Mouse (Mus musculus) heart, embryonic 13.5 days (tissue): ENCODE measurements at regions not wholly inside any gene's neighbourhood (a gene's known extent, or its start where the extent isn't known, plus 50 kb on each side); places are given as distances from the start of the nearest gene placed in this dataset.

ENCODE experiments used
- ATAC-seq: fragments of 200-750 bp; cut with Nextera tagmentation; 2 replicates; pipeline ENCODE4 v1.8.0; 2017; ENCODE audit warnings: moderate TSS enrichment; ENCODE audit not compliant: insufficient number of reproducible peaks, low FRiP score, low TSS enrichment; ENCODE audit errors: extremely low read depth
- H3K27ac ChIP-seq: fragments of 300-500 bp; sonication (generic); replicated peaks from 2 replicates; pipeline ENCODE4 v1.5.1; 2015; ENCODE audit warnings: moderate library complexity, mild to moderate bottlenecking, inconsistent platforms
- H3K27me3 ChIP-seq: fragments of 300-500 bp; sonication (generic); replicated peaks from 2 replicates; pipeline ENCODE4 v1.6.1; 2015; ENCODE audit warnings: mild to moderate bottlenecking, inconsistent platforms
- H3K36me3 ChIP-seq: fragments of 300-500 bp; sonication (generic); 2 replicates; pipeline ENCODE4 v1.6.1; 2015; ENCODE audit warnings: mild to moderate bottlenecking, inconsistent platforms
- H3K4me1 ChIP-seq: fragments of 300-500 bp; sonication (generic); 2 replicates; pipeline ENCODE4 v1.6.1; 2015; ENCODE audit warnings: inconsistent platforms
- H3K4me2 ChIP-seq: fragments of 300-500 bp; sonication (generic); 2 replicates; pipeline ENCODE4 v1.6.1; 2015; ENCODE audit warnings: inconsistent platforms, mild to moderate bottlenecking, moderate library complexity
- H3K4me3 ChIP-seq: fragments of 300-500 bp; sonication (generic); 2 replicates; pipeline ENCODE4 v1.5.1; 2015; ENCODE audit warnings: moderate library complexity, mild to moderate bottlenecking, inconsistent platforms
- H3K9ac ChIP-seq: fragments of 300-500 bp; sonication (generic); 2 replicates; pipeline ENCODE4 v1.6.1; 2015; ENCODE audit warnings: inconsistent platforms, mild to moderate bottlenecking, moderate library complexity
- H3K9me3 ChIP-seq: fragments of 300-500 bp; sonication (generic); 2 replicates; pipeline ENCODE4 v1.6.1; 2016; ENCODE audit warnings: inconsistent platforms
- WGBS: fragments of 180-500 bp; shearing (Covaris S2); methylation state at CpG from one replicate; pipeline ENCODE4 v1.1.7; 2015; ENCODE audit warnings: mixed read lengths; 5-methylcytosine and 5-hydroxymethylcytosine counted together

GRCm38 (mm10) chr19:60113666-60114388, 112.7 kb downstream of the Fam204a start:
- Histone ChIP-seq H3K4me2 (no peak overlapping the region), H3K27me3 (no peaks in the 10 kb centered on the region), H3K9me3 (no peaks in the 10 kb centered on the region), H3K9ac (no peak overlapping the region), H3K27ac (no peak overlapping the region), H3K4me1 (no peaks in the 10 kb centered on the region), H3K36me3 (no peaks in the 10 kb centered on the region), H3K4me3 (no peak overlapping the region)
- WGBS: 55% methylated on average over 7 of the region's 7 CpGs
- no peak for ATAC-seq

DNA sequence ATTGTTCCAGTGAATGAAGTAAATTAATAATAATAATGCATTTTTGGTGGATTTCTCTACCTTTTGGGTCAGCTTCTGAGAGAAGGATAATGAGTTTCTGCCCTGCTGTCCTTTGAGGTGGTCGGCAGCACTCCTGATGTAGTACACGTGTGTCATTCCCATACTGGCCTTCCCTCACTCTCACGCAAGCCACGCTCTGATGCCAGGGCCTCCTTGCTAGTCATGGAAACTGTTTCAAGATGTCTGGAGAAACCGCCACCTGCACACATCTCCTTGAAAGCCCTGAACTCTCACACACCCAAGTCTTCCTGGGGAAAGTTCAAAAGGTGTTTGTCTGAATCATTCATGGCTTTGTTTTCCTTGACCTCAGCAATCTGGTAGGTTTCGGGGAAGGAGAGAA, 116.2 kb downstream of the Fam204a start:
- no peak overlapping the region for H3K4me2 ChIP-seq

GRCm38 (mm10) chr19:60109488-60109887, 117.0 kb downstream of the Fam204a start:
- 80% methylated on average over 8 of the region's 8 CpGs for WGBS
- no peaks in the 10 kb centered on the region for H3K4me1 ChIP-seq
- no peak overlapping the region for H3K4me3 ChIP-seq
- H3K36me3 ChIP-seq: no peaks in the 10 kb centered on the region
- no peaks in the 10 kb centered on the region for H3K9me3 ChIP-seq
- ATAC-seq: no peak
- H3K4me2 ChIP-seq: no peak overlapping the region
- H3K27ac ChIP-seq: no peak overlapping the region
- no peak overlapping the region for H3K9ac ChIP-seq
- H3K27me3 ChIP-seq: no peaks in the 10 kb centered on the region

More for the DNA sequence above, 116.2 kb downstream of the Fam204a start:
- H3K9ac ChIP-seq: no peak overlapping the region
- ATAC-seq: no peak
- no peaks in the 10 kb centered on the region for H3K36me3 ChIP-seq
- no peaks in the 10 kb centered on the region for H3K9me3 ChIP-seq
- H3K4me3 ChIP-seq: no peak overlapping the region
- no peaks in the 10 kb centered on the region for H3K4me1 ChIP-seq
- no peaks in the 10 kb centered on the region for H3K27me3 ChIP-seq
- WGBS: 78% methylated on average over 6 of the region's 6 CpGs
- H3K27ac ChIP-seq: no peak overlapping the region

- no peaks in the 10 kb centered on the region for H3K36me3 ChIP-seq
- H3K27me3 ChIP-seq: no peaks in the 10 kb centered on the region
- H3K4me3 ChIP-seq: no peak overlapping the region
- no peak overlapping the region for H3K27ac ChIP-seq
- no peak for ATAC-seq
- no peaks in the 10 kb centered on the region for H3K4me1 ChIP-seq
- H3K9ac ChIP-seq: no peak overlapping the region
- no peaks in the 10 kb centered on the region for H3K9me3 ChIP-seq
- WGBS: 78% methylated on average over 3 of the region's 3 CpGs
- H3K4me2 ChIP-seq: no peak overlapping the region
Measured at GRCm38 (mm10) chr19:60097915-60098314, 128.6 kb downstream of the Fam204a start.

GRCm38 (mm10) chr19:60074986-60075385, 131.5 kb upstream of the Rab11fip2 start:
- no peaks in the 10 kb centered on the region for H3K4me1 ChIP-seq
- no peak overlapping the region for H3K9ac ChIP-seq
- no peaks in the 10 kb centered on the region for H3K9me3 ChIP-seq
- ATAC-seq: no peak
- H3K27ac ChIP-seq: no peak overlapping the region
- no peaks in the 10 kb centered on the region for H3K36me3 ChIP-seq
- no peak overlapping the region for H3K4me3 ChIP-seq
- H3K27me3 ChIP-seq: no peaks in the 10 kb centered on the region
- H3K4me2 ChIP-seq: no peak overlapping the region
- 36% methylated on average over 3 of the region's 3 CpGs for WGBS

DNA sequence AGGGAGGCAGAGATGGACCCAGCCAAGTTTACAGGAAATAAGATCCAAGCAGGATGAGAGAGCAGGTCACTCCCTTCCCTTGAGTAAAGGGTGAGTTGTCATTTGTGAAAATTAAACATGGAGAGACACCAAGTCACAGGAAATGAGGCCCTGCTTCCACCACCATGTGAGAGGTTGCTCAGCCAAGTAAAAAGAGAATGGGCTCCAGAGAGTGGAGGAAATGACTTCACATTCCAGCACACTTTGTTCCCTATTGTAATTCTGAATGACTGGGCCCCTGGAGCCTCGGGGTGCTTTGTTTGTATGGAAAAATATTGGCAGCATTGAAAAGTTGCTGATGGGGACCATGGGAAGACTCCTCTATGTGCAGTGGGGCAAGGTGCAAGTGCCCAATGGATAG, 129.9 kb upstream of the Rab11fip2 start:
- no peak for ATAC-seq
- 39% methylated on average over 1 of the region's 1 CpGs for WGBS
- Histone ChIP-seq H3K9ac (no peak overlapping the region), H3K27ac (no peak overlapping the region), H3K4me1 (no peaks in the 10 kb centered on the region), H3K9me3 (no peaks in the 10 kb centered on the region), H3K27me3 (no peaks in the 10 kb centered on the region), H3K4me3 (no peak overlapping the region), H3K4me2 (no peak overlapping the region), H3K36me3 (no peaks in the 10 kb centered on the region)

- no peak overlapping the region for H3K9ac ChIP-seq
- H3K4me3 ChIP-seq: no peak overlapping the region
- 70% methylated on average over 3 of the region's 3 CpGs for WGBS
- H3K9me3 ChIP-seq: no peaks in the 10 kb centered on the region
- H3K27ac ChIP-seq: no peak overlapping the region
- no peaks in the 10 kb centered on the region for H3K36me3 ChIP-seq
- ATAC-seq: no peak
- no peak overlapping the region for H3K4me2 ChIP-seq
- no peaks in the 10 kb centered on the region for H3K27me3 ChIP-seq
- H3K4me1 ChIP-seq: no peaks in the 10 kb centered on the region
Measured at GRCm38 (mm10) chr19:60066183-60066582, 122.7 kb upstream of the Rab11fip2 start.

GRCm38 (mm10) chr19:60055121-60055874, 111.8 kb upstream of the Rab11fip2 start:
- 73% methylated on average over 4 of the region's 4 CpGs for WGBS
- no peaks in the 10 kb centered on the region for H3K9me3 ChIP-seq
- no peak overlapping the region for H3K9ac ChIP-seq
- H3K27me3 ChIP-seq: no peaks in the 10 kb centered on the region
- no peak overlapping the region for H3K27ac ChIP-seq
- H3K36me3 ChIP-seq: no peaks in the 10 kb centered on the region
- ATAC-seq: no peak
- no peak overlapping the region for H3K4me2 ChIP-seq
- H3K4me1 ChIP-seq: no peaks in the 10 kb centered on the region
- no peak overlapping the region for H3K4me3 ChIP-seq

DNA sequence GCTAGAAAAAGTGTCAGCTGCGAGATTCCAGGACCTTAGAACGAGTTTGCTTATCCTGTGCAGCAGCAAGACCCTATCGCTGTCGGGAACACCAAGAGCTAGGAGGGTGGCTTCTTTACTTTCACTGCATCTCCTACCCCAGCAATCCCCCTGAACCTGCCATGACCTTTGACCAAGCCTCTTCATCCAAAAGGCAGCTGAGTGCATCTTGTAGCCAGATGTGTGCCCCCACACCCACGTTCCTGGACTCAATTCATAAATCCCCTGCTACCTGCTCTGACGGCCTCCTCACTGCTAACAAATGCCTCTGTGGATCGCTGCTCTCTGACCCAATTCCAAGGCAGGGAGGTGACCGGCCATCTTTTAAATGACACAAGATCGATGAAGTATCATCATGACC, 107.7 kb upstream of the Rab11fip2 start:
- Histone ChIP-seq H3K27ac (no peak overlapping the region), H3K9me3 (no peaks in the 10 kb centered on the region), H3K4me2 (no peak overlapping the region), H3K27me3 (no peaks in the 10 kb centered on the region), H3K4me3 (no peak overlapping the region), H3K4me1 (0 out of 2 replicates have a peak, but pooled peaks cover 4% of the 10 kb centered on the region), H3K9ac (no peak overlapping the region), H3K36me3 (no peaks in the 10 kb centered on the region)
- ATAC-seq: no peak
- WGBS: 66% methylated on average over 9 of the region's 9 CpGs

GRCm38 (mm10) chr19:60040721-60041120, 97.3 kb upstream of the Rab11fip2 start:
- no peak for ATAC-seq
- Histone ChIP-seq H3K4me3 (no peak overlapping the region), H3K36me3 (no peaks in the 10 kb centered on the region), H3K9me3 (no peaks in the 10 kb centered on the region), H3K4me1 (no peaks in the 10 kb centered on the region), H3K27ac (no peak overlapping the region), H3K27me3 (no peaks in the 10 kb centered on the region), H3K4me2 (no peak overlapping the region), H3K9ac (no peak overlapping the region)

DNA sequence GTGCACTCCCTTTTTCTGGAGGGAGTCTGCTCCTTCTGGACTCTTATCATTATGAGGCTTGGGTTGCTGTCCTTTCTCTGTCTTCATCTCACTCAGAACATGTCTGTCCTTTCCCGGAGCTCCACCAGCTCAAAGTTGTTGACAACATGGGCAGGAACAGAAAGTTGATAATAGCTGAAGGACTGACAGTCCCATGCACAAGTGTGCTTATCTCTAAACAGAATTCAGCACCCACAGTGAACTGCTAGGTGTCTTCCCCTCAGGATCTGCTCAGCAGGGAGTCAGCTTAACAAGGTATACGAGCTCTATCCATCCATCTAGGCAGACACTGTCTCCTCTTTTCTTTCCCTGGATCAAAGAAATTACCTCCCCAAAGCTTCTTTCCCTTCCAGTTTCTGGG, 89.2 kb upstream of the Rab11fip2 start:
- Histone ChIP-seq H3K27me3 (no peaks in the 10 kb centered on the region), H3K36me3 (no peaks in the 10 kb centered on the region), H3K9me3 (no peaks in the 10 kb centered on the region), H3K9ac (no peak overlapping the region), H3K4me3 (no peak overlapping the region), H3K4me1 (peaks cover 13% of the 10 kb centered on the region), H3K4me2 (no peak overlapping the region), H3K27ac (no peak overlapping the region)
- WGBS: 23% methylated on average over 2 of the region's 2 CpGs
- no peak for ATAC-seq
